Mouse (Mus musculus): ENCODE measurements around the gene Nnat. TPM values are rescaled to one million over a fixed set of nuclear protein-coding genes. Genes with fewer than 3 reads are reported as not detected.
A peak's percentile ranks its signal among the peaks of the same experiment; 100 is the strongest.

Nnat gene
- polyA plus RNA-seq, 1 experiment from 2014 or later: 340 TPM

DNA sequence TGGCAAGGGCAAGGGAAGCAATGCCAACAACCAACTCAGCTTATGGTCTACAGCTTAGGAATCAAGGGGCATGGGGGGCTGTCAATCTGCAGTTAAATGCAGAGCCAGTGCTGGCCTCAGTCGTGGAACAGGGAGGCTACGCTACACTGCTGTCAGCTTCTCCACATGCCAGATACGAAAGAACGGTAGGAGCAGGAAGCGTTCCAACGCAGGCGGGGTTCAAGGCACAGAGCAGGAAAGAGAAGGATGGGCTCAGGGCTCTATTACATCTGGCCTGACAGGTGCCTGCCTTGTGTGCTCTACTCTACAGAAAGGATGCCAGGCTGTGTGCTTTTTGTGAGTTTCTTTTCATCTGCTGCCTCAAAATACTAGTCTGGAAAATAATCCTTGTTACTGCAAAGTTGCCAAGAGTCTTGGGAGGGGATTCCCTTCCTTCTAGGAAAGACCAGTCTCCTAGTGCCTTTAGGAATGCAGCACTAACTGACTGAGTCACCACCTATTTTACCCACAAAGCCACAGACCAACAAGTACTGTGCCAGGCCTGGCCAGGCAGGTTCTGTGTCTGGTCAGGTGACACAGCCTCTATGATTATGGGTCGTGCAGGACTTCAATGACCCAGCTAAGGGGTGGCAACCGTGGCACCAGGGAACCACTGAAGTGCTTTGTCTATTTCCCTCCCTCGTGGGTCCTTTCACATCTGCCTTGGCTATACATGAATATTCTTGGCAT lies 7.6 kb upstream of the Nnat start:
- Histone ChIP-seq H3K9me3 (replicated peaks) (no peaks in the 10 kb centered on the region), H3K4me2 (replicated peaks) (no peak overlapping the region), H3K9ac (no peak overlapping the region), H3K4me1 (peaks cover 52% of the 10 kb centered on the region), H3K4me3 (replicated peaks) (no peak overlapping the region), H3K27me3 (no peaks in the 10 kb centered on the region), H3K27ac (replicated peaks) (0 out of 2 replicates have a peak overlapping the region, but pooled peaks have one; percentile 34), H3K36me3 (peaks cover 27% of the 10 kb centered on the region)
- ATAC-seq (ENCODE audit: insufficient number of reproducible peaks, low FRiP score, low TSS enrichment, low read depth): peak; percentile 72
- 48% methylated on average over 10 of the region's 10 CpGs for WGBS

GRCm38 (mm10) chr2:157556074-157556698 lies 3.7 kb upstream of the Nnat start:
- Histone ChIP-seq H3K9ac (no peak overlapping the region), H3K27ac (replicated peaks) (peak overlapping the region; percentile 65), H3K4me2 (replicated peaks) (no peak overlapping the region), H3K27me3 (no peaks in the 10 kb centered on the region), H3K9me3 (replicated peaks) (peaks cover 3% of the 10 kb centered on the region; the same call in 1 of the 2 replicates), H3K4me3 (replicated peaks) (no peak overlapping the region), H3K4me1 (peaks cover 59% of the 10 kb centered on the region), H3K36me3 (peaks cover 33% of the 10 kb centered on the region)
- WGBS: 43% methylated on average over 5 of the region's 5 CpGs
- peak; percentile 66; the same call in 1 of the 2 replicates for ATAC-seq (ENCODE audit: insufficient number of reproducible peaks, low FRiP score, low TSS enrichment, low read depth)

DNA sequence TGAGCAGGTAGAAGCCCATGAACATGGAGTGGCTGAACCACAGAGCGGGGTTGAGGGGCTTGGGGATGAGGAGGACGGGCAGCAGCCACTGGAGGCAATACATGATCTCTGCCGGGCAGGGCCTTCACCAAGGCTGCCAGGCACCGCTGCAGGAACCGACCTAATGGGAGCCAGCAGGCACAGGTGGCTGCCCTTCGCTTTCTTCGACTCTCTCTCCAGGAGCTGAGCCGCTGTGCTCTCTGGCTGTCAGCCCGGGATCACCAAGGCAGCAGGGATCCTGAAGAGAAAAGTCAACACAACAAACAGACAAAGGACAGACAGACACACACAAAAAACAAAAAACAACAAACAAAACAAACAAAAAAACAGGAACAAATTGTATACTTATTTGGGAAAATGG lies 1.8 kb upstream of the Nnat start:
- H3K4me1 ChIP-seq: peaks cover 51% of the 10 kb centered on the region
- no peaks in the 10 kb centered on the region for H3K27me3 ChIP-seq
- H3K27ac ChIP-seq (replicated peaks): no peak overlapping the region
- no peak overlapping the region for H3K4me2 ChIP-seq (replicated peaks)
- H3K36me3 ChIP-seq: peaks cover 48% of the 10 kb centered on the region
- no peak overlapping the region for H3K9ac ChIP-seq
- H3K4me3 ChIP-seq (replicated peaks): no peak overlapping the region
- no peak for ATAC-seq (ENCODE audit: insufficient number of reproducible peaks, low FRiP score, low TSS enrichment, low read depth)
- 78% methylated on average over 9 of the region's 9 CpGs for WGBS
- H3K9me3 ChIP-seq (replicated peaks): peaks cover 9% of the 10 kb centered on the region; the same call in 1 of the 2 replicates

DNA sequence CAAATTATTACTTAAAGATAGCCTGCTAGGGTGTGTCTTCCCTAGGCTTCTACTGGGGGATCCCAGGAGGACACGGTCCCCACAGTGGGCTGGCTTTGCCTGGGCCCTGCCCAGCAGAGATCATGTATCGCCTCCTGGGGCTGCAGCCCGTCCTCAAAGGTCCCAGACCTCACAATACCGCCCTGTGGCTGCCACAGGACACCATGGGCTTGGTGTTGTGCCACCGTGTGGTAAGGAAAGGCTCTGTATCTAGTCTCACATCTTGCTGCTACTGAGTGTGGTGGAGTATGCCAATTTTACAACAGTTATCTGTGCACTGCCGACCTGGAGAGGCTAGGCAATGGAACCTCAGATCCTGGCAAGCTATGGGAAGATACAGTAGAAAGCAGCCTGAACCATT lies 1.4 kb upstream of the Nnat start:
- peaks cover 51% of the 10 kb centered on the region for H3K36me3 ChIP-seq
- H3K9me3 ChIP-seq (replicated peaks): peaks cover 9% of the 10 kb centered on the region; the same call in 1 of the 2 replicates
- 55% methylated on average over 6 of the region's 6 CpGs for WGBS
- no peak overlapping the region for H3K4me3 ChIP-seq (replicated peaks)
- ATAC-seq (ENCODE audit: insufficient number of reproducible peaks, low FRiP score, low TSS enrichment, low read depth): no peak
- H3K9ac ChIP-seq: no peak overlapping the region
- H3K4me1 ChIP-seq: peaks cover 48% of the 10 kb centered on the region
- H3K4me2 ChIP-seq (replicated peaks): no peak overlapping the region
- no peaks in the 10 kb centered on the region for H3K27me3 ChIP-seq
- H3K27ac ChIP-seq (replicated peaks): no peak overlapping the region

DNA sequence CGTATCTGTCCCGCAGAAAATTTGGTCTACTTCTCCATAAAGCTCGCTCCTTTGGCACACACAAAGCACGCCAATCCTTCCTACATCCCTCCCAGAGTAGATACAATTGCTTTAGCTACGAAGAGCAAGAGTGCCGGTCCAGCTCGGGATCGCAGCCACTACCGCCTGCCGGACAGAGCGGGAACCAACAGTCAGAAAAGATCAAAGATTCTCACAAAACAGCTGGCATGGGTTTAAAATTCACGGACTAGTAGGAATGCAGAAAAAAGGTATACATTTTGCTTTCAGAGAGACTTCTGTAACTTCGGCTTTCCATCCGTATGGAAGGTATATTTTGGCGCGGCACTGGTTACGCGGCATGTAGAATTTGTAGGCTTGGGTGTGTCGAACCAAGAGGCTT lies 438 bp upstream of the Nnat start:
- Histone ChIP-seq H3K4me3 (replicated peaks) (peak overlapping the region; percentile 47), H3K9me3 (replicated peaks) (peaks cover 9% of the 10 kb centered on the region; the same call in 1 of the 2 replicates), H3K27ac (replicated peaks) (no peak overlapping the region), H3K4me2 (replicated peaks) (peak overlapping the region; percentile 68), H3K9ac (0 out of 2 replicates have a peak overlapping the region, but pooled peaks have one; percentile 23), H3K27me3 (no peaks in the 10 kb centered on the region), H3K36me3 (peaks cover 54% of the 10 kb centered on the region), H3K4me1 (peaks cover 44% of the 10 kb centered on the region)
- 42% methylated on average over 19 of the region's 19 CpGs for WGBS
- no peak for ATAC-seq (ENCODE audit: insufficient number of reproducible peaks, low FRiP score, low TSS enrichment, low read depth)

DNA sequence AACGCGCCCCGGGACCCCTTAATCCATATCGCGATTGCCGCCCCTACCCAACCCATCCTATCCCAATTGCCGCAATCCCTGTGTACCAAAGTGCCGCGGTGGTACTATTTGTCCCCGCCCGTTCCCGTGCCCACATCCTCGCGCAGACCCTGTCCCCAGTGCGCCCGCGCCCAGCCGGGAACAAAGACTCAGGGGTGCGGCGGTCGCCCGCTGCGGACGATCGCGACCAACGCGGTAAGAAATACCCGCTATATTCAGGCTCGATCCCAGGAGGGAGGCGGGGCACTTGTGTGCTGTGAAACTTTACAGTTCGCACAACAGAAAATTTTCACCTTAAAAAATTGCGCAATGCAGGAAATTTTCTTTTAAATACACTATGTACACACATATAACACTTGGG lies 424 bp downstream of the Nnat start:
- no peaks in the 10 kb centered on the region for H3K27me3 ChIP-seq
- no peak overlapping the region for H3K27ac ChIP-seq (replicated peaks)
- H3K9me3 ChIP-seq (replicated peaks): peaks cover 9% of the 10 kb centered on the region; the same call in 1 of the 2 replicates
- H3K36me3 ChIP-seq: peaks cover 54% of the 10 kb centered on the region
- 47% methylated on average over 33 of the region's 33 CpGs for WGBS
- peak overlapping the region; percentile 47 for H3K4me3 ChIP-seq (replicated peaks)
- peak overlapping the region; percentile 68 for H3K4me2 ChIP-seq (replicated peaks)
- no peak for ATAC-seq (ENCODE audit: insufficient number of reproducible peaks, low FRiP score, low TSS enrichment, low read depth)
- peak overlapping the region; percentile 23; the same call in 1 of the 2 replicates for H3K9ac ChIP-seq
- peaks cover 46% of the 10 kb centered on the region for H3K4me1 ChIP-seq

DNA sequence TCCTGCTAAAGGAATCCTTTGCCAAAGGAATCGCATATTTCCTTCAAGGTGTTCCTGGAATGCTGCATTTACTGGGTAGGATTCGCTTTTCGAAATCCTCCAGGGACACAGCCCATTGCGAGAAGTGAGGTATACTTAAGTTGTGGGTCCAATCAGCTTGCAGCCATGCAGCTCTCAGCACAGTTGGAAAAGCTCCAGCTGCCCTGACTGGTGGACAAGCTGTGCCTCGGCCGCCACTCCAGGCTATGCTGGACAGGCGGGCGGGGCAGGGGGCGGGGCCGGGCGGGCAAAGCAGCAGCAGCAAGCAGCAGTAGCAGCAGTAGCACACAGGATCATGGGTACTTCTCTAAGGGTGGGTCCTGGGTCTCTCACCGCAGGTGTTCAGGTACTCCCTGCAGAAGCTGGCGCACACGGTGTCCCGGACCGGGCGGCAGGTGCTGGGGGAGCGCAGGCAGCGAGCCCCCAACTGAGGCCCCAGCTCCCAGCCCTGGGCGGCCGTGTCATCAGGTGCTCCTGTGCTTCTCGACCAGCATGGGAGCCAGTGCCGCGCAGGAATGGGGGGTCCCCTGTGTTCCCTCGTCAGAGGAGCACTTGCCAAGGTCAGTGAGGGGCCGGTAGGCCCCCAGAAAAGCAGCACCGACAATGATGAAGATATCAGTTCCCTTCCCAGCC lies 1.4 kb downstream of the Nnat start:
- Histone ChIP-seq H3K9ac (no peak overlapping the region), H3K36me3 (peaks cover 52% of the 10 kb centered on the region), H3K4me1 (peaks cover 39% of the 10 kb centered on the region), H3K9me3 (replicated peaks) (peaks cover 9% of the 10 kb centered on the region; the same call in 1 of the 2 replicates), H3K4me3 (replicated peaks) (peak overlapping the region; percentile 28), H3K27ac (replicated peaks) (no peak overlapping the region), H3K27me3 (no peaks in the 10 kb centered on the region), H3K4me2 (replicated peaks) (peak overlapping the region; percentile 68)
- ATAC-seq (ENCODE audit: insufficient number of reproducible peaks, low FRiP score, low TSS enrichment, low read depth): peak; percentile 49
- WGBS: 52% methylated on average over 27 of the region's 27 CpGs

DNA sequence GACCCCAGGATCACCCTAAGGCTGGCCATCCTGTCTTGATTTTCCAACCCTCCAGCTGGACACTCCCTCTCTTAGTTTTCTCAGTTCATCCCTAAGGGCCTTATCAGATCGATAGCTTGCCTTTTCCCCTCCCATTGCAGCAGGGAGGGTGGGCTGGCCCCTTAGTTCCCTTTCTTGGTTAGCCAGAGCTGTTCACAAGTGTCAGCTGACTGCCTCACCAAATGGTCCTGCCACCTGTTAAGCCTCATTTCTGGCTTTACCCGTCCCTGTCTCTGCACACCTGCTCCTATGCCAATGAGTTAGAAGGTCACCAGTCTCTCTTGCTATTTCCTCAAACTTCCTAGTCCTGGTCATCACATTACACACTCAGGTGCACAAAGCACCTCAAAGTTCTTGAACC lies 3.2 kb downstream of the Nnat start:
- H3K27me3 ChIP-seq: no peaks in the 10 kb centered on the region
- ATAC-seq (ENCODE audit: insufficient number of reproducible peaks, low FRiP score, low TSS enrichment, low read depth): no peak
- no peak overlapping the region for H3K27ac ChIP-seq (replicated peaks)
- H3K4me3 ChIP-seq (replicated peaks): no peak overlapping the region
- H3K9me3 ChIP-seq (replicated peaks): peaks cover 9% of the 10 kb centered on the region; the same call in 1 of the 2 replicates
- 57% methylated on average over 2 of the region's 2 CpGs for WGBS
- peaks cover 41% of the 10 kb centered on the region for H3K4me1 ChIP-seq
- H3K4me2 ChIP-seq (replicated peaks): no peak overlapping the region
- H3K36me3 ChIP-seq: peaks cover 35% of the 10 kb centered on the region
- H3K9ac ChIP-seq: no peak overlapping the region

GRCm38 (mm10) chr2:157564723-157565122 lies 4.8 kb downstream of the Nnat start:
- Histone ChIP-seq H3K36me3 (peaks cover 25% of the 10 kb centered on the region), H3K9ac (no peak overlapping the region), H3K4me3 (replicated peaks) (peak overlapping the region; percentile 100; the same call in 1 of the 2 replicates), H3K4me1 (peaks cover 36% of the 10 kb centered on the region), H3K27ac (replicated peaks) (no peak overlapping the region), H3K27me3 (no peaks in the 10 kb centered on the region), H3K4me2 (replicated peaks) (peak overlapping the region; percentile 83), H3K9me3 (replicated peaks) (peaks cover 6% of the 10 kb centered on the region; the same call in 1 of the 2 replicates)
- WGBS: 54% methylated on average over 4 of the region's 4 CpGs
- no peak for ATAC-seq (ENCODE audit: insufficient number of reproducible peaks, low FRiP score, low TSS enrichment, low read depth)

DNA sequence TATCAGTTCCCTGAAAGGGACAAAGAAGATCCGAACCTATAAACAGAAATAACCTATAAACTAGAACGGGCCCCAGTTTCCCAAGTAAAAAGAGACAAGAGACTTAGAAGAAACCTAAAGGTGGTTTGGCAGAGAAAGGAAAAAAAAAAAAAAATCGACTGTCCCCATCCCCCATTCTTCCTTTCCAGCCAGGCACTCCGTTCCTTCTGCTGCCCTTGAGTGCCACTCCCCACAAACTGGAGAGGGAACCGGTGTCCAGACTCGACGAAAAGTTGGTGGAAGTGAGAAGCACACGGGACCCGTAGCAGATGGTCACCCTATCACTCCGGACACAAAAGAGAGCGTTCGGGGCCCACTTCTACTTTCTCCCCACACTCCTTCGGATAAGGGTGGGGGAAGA lies 5.6 kb downstream of the Nnat start:
- no peak for ATAC-seq (ENCODE audit: insufficient number of reproducible peaks, low FRiP score, low TSS enrichment, low read depth)
- H3K4me2 ChIP-seq (replicated peaks): peak overlapping the region; percentile 83
- peak overlapping the region; percentile 92 for H3K9ac ChIP-seq
- H3K27ac ChIP-seq (replicated peaks): peak overlapping the region; percentile 97; the same call in 1 of the 2 replicates
- H3K36me3 ChIP-seq: peaks cover 24% of the 10 kb centered on the region
- H3K9me3 ChIP-seq (replicated peaks): peaks cover 6% of the 10 kb centered on the region; the same call in 1 of the 2 replicates
- WGBS: 7% methylated on average over 13 of the region's 13 CpGs
- H3K4me1 ChIP-seq: peaks cover 36% of the 10 kb centered on the region
- no peaks in the 10 kb centered on the region for H3K27me3 ChIP-seq
- peak overlapping the region; percentile 100 for H3K4me3 ChIP-seq (replicated peaks)

- Histone ChIP-seq H3K9me3 (replicated peaks) (peaks cover 6% of the 10 kb centered on the region; the same call in 1 of the 2 replicates), H3K36me3 (peaks cover 24% of the 10 kb centered on the region), H3K27me3 (no peaks in the 10 kb centered on the region), H3K4me3 (replicated peaks) (peak overlapping the region; percentile 100), H3K4me1 (peaks cover 36% of the 10 kb centered on the region), H3K4me2 (replicated peaks) (peak overlapping the region; percentile 83), H3K27ac (replicated peaks) (peak overlapping the region; percentile 97), H3K9ac (peak overlapping the region; percentile 92)
- peak; percentile 20; the same call in 1 of the 2 replicates for ATAC-seq (ENCODE audit: insufficient number of reproducible peaks, low FRiP score, low TSS enrichment, low read depth)
- 0% methylated on average over 27 of the region's 35 CpGs for WGBS
Measured at GRCm38 (mm10) chr2:157565898-157566259, 6.0 kb downstream of the Nnat start.

All from embryonic facial prominence, embryonic 15.5 days (tissue).